Mouse (Mus musculus): ENCODE data around the gene Galr3. TPM values are rescaled to one million over a fixed set of nuclear protein-coding genes. Genes with fewer than 3 reads are reported as not detected.

The Galr3 gene
- total and polyA plus RNA-seq, 3 experiments = not detected

GRCm38 (mm10) chr15:79074913-79075532, 33.3 kb downstream of the Galr3 start, which contains the start of gene Eif3l:
Eif3l (plus strand) TSS chr15:79075179.
- TF ChIP-seq POLR2A (IDR thresholded peaks at IDR 0.05; ENCODE audit: insufficient read depth, low read depth, low read length) (peak; percentile 87), CTCF (IDR thresholded peaks at IDR 0.05) (peak; percentile 25), EP300 (IDR thresholded peaks at IDR 0.05; ENCODE audit: insufficient read depth, low read depth, low read length) (no peak)
- peak; percentile 91 to 93 for DNase-seq
- Histone ChIP-seq H3K27me3 (ENCODE audit: control insufficient read depth, insufficient read depth, low read length) (no peaks in the 10 kb centered on the region), H3K4me1 (ENCODE audit: control insufficient read depth, insufficient read depth, low read length) (peaks cover 2% of the 10 kb centered on the region), H3K79me2 (replicated peaks; ENCODE audit: control insufficient read depth, insufficient read depth, low read length) (no peaks in the 10 kb centered on the region; the same call in 1 of the 2 replicates), H3K27ac (peak within 1 kb of the TSS; percentile 86), H3K4me3 (peak within 1 kb of the TSS; percentile 88), H3K9ac (ENCODE audit: low read depth, low read length) (peak within 1 kb of the TSS; percentile 94), H3K36me3 (ENCODE audit: control insufficient read depth, insufficient read depth, low read length) (peaks cover 3% of the 10 kb centered on the region; the same call in 1 of the 2 replicates)
- under 1% methylated on average over 49 of the region's 49 CpGs for WGBS
- intact Hi-C loops (cut with DNase I) = loop anchor here (1.0 to 5.0 kb wide), 2 partner anchors 33 to 158 kb away; partner anchors contain the start of gene Micall1

- peaks cover 3% of the 10 kb centered on the region; the same call in 1 of the 2 replicates for H3K36me3 ChIP-seq (ENCODE audit: control insufficient read depth, insufficient read depth, low read length)
- no peak for TF ChIP-seq POLR2A (IDR thresholded peaks at IDR 0.05; ENCODE audit: insufficient read depth, low read depth, low read length)
- no peak for TF ChIP-seq EP300 (IDR thresholded peaks at IDR 0.05; ENCODE audit: insufficient read depth, low read depth, low read length)
- TF ChIP-seq CTCF (IDR thresholded peaks at IDR 0.05) = no peak
- H3K79me2 ChIP-seq (replicated peaks; ENCODE audit: control insufficient read depth, insufficient read depth, low read length) = no peaks in the 10 kb centered on the region; the same call in 1 of the 2 replicates
- peak overlapping the region; percentile 88 for H3K4me3 ChIP-seq
- H3K27me3 ChIP-seq (ENCODE audit: control insufficient read depth, insufficient read depth, low read length) = no peaks in the 10 kb centered on the region
- 25% methylated on average over 15 of the region's 15 CpGs for WGBS
- H3K9ac ChIP-seq (ENCODE audit: low read depth, low read length) = peak overlapping the region; percentile 94
- intact Hi-C loops (cut with DNase I) = loop anchor here (1.0 kb wide), 1 partner anchor 32 kb away; the partner anchor contains the start of gene Micall1
- peak overlapping the region; percentile 86 for H3K27ac ChIP-seq
- H3K4me1 ChIP-seq (ENCODE audit: control insufficient read depth, insufficient read depth, low read length) = peaks cover 2% of the 10 kb centered on the region
- no peak for DNase-seq
Observed at GRCm38 (mm10) chr15:79075658-79076365, 34.1 kb downstream of the Galr3 start.

GRCm38 (mm10) chr15:79079567-79079966, 37.9 kb downstream of the Galr3 start:
- Histone ChIP-seq H3K4me3 (no peak overlapping the region), H3K36me3 (ENCODE audit: control insufficient read depth, insufficient read depth, low read length) (peaks cover 3% of the 10 kb centered on the region; the same call in 1 of the 2 replicates), H3K27me3 (ENCODE audit: control insufficient read depth, insufficient read depth, low read length) (no peaks in the 10 kb centered on the region), H3K27ac (no peak overlapping the region), H3K79me2 (replicated peaks; ENCODE audit: control insufficient read depth, insufficient read depth, low read length) (no peaks in the 10 kb centered on the region; the same call in 1 of the 2 replicates), H3K9ac (ENCODE audit: low read depth, low read length) (no peak overlapping the region), H3K4me1 (ENCODE audit: control insufficient read depth, insufficient read depth, low read length) (no peaks in the 10 kb centered on the region; the same call in 1 of the 2 replicates)
- no peak for TF ChIP-seq CTCF (IDR thresholded peaks at IDR 0.05)
- no peak for TF ChIP-seq EP300 (IDR thresholded peaks at IDR 0.05; ENCODE audit: insufficient read depth, low read depth, low read length)
- no peak for TF ChIP-seq POLR2A (IDR thresholded peaks at IDR 0.05; ENCODE audit: insufficient read depth, low read depth, low read length)
- WGBS = 96% methylated on average over 7 of the region's 7 CpGs
- DNase-seq = no peak
- intact Hi-C loops (cut with DNase I) = no loop called here

GRCm38 (mm10) chr15:79092284-79092683, 50.6 kb downstream of the Galr3 start:
- Histone ChIP-seq H3K27me3 (ENCODE audit: control insufficient read depth, insufficient read depth, low read length) (no peaks in the 10 kb centered on the region), H3K79me2 (replicated peaks; ENCODE audit: control insufficient read depth, insufficient read depth, low read length) (0 out of 2 replicates have a peak, but pooled peaks cover 2% of the 10 kb centered on the region), H3K36me3 (ENCODE audit: control insufficient read depth, insufficient read depth, low read length) (peaks cover 2% of the 10 kb centered on the region; the same call in 1 of the 2 replicates), H3K4me1 (ENCODE audit: control insufficient read depth, insufficient read depth, low read length) (peaks cover 5% of the 10 kb centered on the region), H3K4me3 (no peak overlapping the region), H3K9ac (ENCODE audit: low read depth, low read length) (no peak overlapping the region), H3K27ac (no peak overlapping the region)
- no peak for TF ChIP-seq POLR2A (IDR thresholded peaks at IDR 0.05; ENCODE audit: insufficient read depth, low read depth, low read length)
- no peak for TF ChIP-seq EP300 (IDR thresholded peaks at IDR 0.05; ENCODE audit: insufficient read depth, low read depth, low read length)
- TF ChIP-seq CTCF (IDR thresholded peaks at IDR 0.05) = no peak
- no peak for DNase-seq
- intact Hi-C loops (cut with DNase I) = no loop called here
- WGBS = 83% methylated on average over 6 of the region's 6 CpGs

Small RNA genes within 50 kb of the gene (microRNA-seq; reads per million reads assigned to microRNA genes)
- gene Mir6956 = 1.2 to 1.7 reads per million in 2 experiments

Other genes starting within 250 kb of the Galr3 start
- 10 to 100 TPM; 15.0 to 17.0 TPM for gene Card10, start 238.8 kb upstream of the Galr3 start, total RNA-seq (2021)
- 22.3 and 28.5 TPM in 2 replicates for gene Card10, start 238.8 kb upstream of the Galr3 start, polyA plus RNA-seq (2012; rRNA removed)
- 10 to 100 TPM; 30.8 to 37.1 TPM for gene Cdc42ep1, start 199.3 kb upstream of the Galr3 start, total RNA-seq (2021)
- 62.3 and 71.8 TPM in 2 replicates for gene Cdc42ep1, start 199.3 kb upstream of the Galr3 start, polyA plus RNA-seq (2012; rRNA removed)
- gene Lgals2, start 186.4 kb upstream of the Galr3 start, total RNA-seq (2021) = not detected
- 0.59 and 1.5 TPM in 2 replicates for gene Lgals2, start 186.4 kb upstream of the Galr3 start, polyA plus RNA-seq (2012; rRNA removed)
- gene Gga1, start 164.7 kb upstream of the Galr3 start, total RNA-seq (2021) = 10 to 100 TPM; 42.2 to 44.4 TPM
- 44.7 and 52.7 TPM in 2 replicates for gene Gga1, start 164.7 kb upstream of the Galr3 start, polyA plus RNA-seq (2012; rRNA removed)
- not detected for gene Gm49510, start 142.2 kb upstream of the Galr3 start, total RNA-seq (2021)
- 0.04 TPM in 1 of 2 replicates, not detected in the other for gene Gm49510, start 142.2 kb upstream of the Galr3 start, polyA plus RNA-seq (2012; rRNA removed)
- gene Sh3bp1, start 142.1 kb upstream of the Galr3 start, total RNA-seq (2021) = 1 to 10 TPM; 2.6 to 3.3 TPM
- 12.6 and 19.2 TPM in 2 replicates for gene Sh3bp1, start 142.1 kb upstream of the Galr3 start, polyA plus RNA-seq (2012; rRNA removed)
- under 1 TPM; 0.81 to 0.86 TPM for gene Pdxp, start 128.0 kb upstream of the Galr3 start, total RNA-seq (2021)
- gene Pdxp, start 128.0 kb upstream of the Galr3 start, polyA plus RNA-seq (2012; rRNA removed) = 2.0 and 2.9 TPM in 2 replicates
- 100 to 1,000 TPM; 174 to 176 TPM for gene Lgals1, start 115.2 kb upstream of the Galr3 start, total RNA-seq (2021)
- 425 and 497 TPM in 2 replicates for gene Lgals1, start 115.2 kb upstream of the Galr3 start, polyA plus RNA-seq (2012; rRNA removed)
- gene Nol12, start 107.0 kb upstream of the Galr3 start, total RNA-seq (2021) = 10 to 100 TPM; 13.8 to 17.4 TPM
- 9.9 and 13.1 TPM in 2 replicates for gene Nol12, start 107.0 kb upstream of the Galr3 start, polyA plus RNA-seq (2012; rRNA removed)
- gene Triobp, start 94.2 kb upstream of the Galr3 start, total RNA-seq (2021) = 10 to 100 TPM; 24.4 to 30.9 TPM
- gene Triobp, start 94.2 kb upstream of the Galr3 start, polyA plus RNA-seq (2012; rRNA removed) = 22.0 and 26.7 TPM in 2 replicates
- 10 to 100 TPM; 73.3 to 82.4 TPM for gene H1f0, start 13.4 kb upstream of the Galr3 start, total RNA-seq (2021)
- gene H1f0, start 13.4 kb upstream of the Galr3 start, polyA plus RNA-seq (2012; rRNA removed) = 54.2 and 66.4 TPM in 2 replicates
- 1 to 10 TPM; 5.5 to 8.5 TPM for gene Ankrd54, start 21.0 kb downstream of the Galr3 start, total RNA-seq (2021)
- gene Ankrd54, start 21.0 kb downstream of the Galr3 start, polyA plus RNA-seq (2012; rRNA removed) = 12.2 and 14.2 TPM in 2 replicates
- gene Eif3l, start 33.3 kb downstream of the Galr3 start, total RNA-seq (2021) = 10 to 100 TPM; 63.9 to 69.2 TPM
- 90.3 and 116 TPM in 2 replicates for gene Eif3l, start 33.3 kb downstream of the Galr3 start, polyA plus RNA-seq (2012; rRNA removed)
- 10 to 100 TPM; 43.0 to 45.7 TPM for gene Micall1, start 67.0 kb downstream of the Galr3 start, total RNA-seq (2021)
- gene Micall1, start 67.0 kb downstream of the Galr3 start, polyA plus RNA-seq (2012; rRNA removed) = 39.3 and 58.7 TPM in 2 replicates
- 100 to 1,000 TPM; 126 to 145 TPM for gene Polr2f, start 99.1 kb downstream of the Galr3 start, total RNA-seq (2021)
- 48.6 and 50.9 TPM in 2 replicates for gene Polr2f, start 99.1 kb downstream of the Galr3 start, polyA plus RNA-seq (2012; rRNA removed)
- gene 1700088E04Rik, start 99.4 kb downstream of the Galr3 start, total RNA-seq (2021) = 1 to 10 TPM; 1.8 to 2.6 TPM
- gene 1700088E04Rik, start 99.4 kb downstream of the Galr3 start, polyA plus RNA-seq (2012; rRNA removed) = 2.8 and 3.8 TPM in 2 replicates
- 1 to 10 TPM; 1.1 to 1.3 TPM for gene Sox10, start 123.4 kb downstream of the Galr3 start, total RNA-seq (2021)
- 4.5 and 4.9 TPM in 2 replicates for gene Sox10, start 123.4 kb downstream of the Galr3 start, polyA plus RNA-seq (2012; rRNA removed)
- gene Pick1, start 187.3 kb downstream of the Galr3 start, total RNA-seq (2021) = 10 to 100 TPM; 21.3 to 24.0 TPM
- gene Pick1, start 187.3 kb downstream of the Galr3 start, polyA plus RNA-seq (2012; rRNA removed) = 27.7 and 35.5 TPM in 2 replicates
- 1 to 10 TPM in 1 of 2 experiments, under 1 TPM in 1; 0.61 to 1.4 TPM for gene Gm49486, start 187.5 kb downstream of the Galr3 start, total RNA-seq (2021)
- 0.39 and 0.59 TPM in 2 replicates for gene Gm49486, start 187.5 kb downstream of the Galr3 start, polyA plus RNA-seq (2012; rRNA removed)
- gene Slc16a8, start 212.9 kb downstream of the Galr3 start, total RNA-seq (2021) = under 1 TPM; 0.16 to 0.39 TPM
- 0.12 and 0.57 TPM in 2 replicates for gene Slc16a8, start 212.9 kb downstream of the Galr3 start, polyA plus RNA-seq (2012; rRNA removed)
- under 1 TPM; 0.78 to 0.84 TPM for gene Baiap2l2, start 243.7 kb downstream of the Galr3 start, total RNA-seq (2021)
- gene Baiap2l2, start 243.7 kb downstream of the Galr3 start, polyA plus RNA-seq (2012; rRNA removed) = 0.70 and 2.9 TPM in 2 replicates

All from heart, adult 2 months (tissue).